Comparison of ENCODE assay signal across 10 mouse cellular contexts in the genomic region with DNA sequence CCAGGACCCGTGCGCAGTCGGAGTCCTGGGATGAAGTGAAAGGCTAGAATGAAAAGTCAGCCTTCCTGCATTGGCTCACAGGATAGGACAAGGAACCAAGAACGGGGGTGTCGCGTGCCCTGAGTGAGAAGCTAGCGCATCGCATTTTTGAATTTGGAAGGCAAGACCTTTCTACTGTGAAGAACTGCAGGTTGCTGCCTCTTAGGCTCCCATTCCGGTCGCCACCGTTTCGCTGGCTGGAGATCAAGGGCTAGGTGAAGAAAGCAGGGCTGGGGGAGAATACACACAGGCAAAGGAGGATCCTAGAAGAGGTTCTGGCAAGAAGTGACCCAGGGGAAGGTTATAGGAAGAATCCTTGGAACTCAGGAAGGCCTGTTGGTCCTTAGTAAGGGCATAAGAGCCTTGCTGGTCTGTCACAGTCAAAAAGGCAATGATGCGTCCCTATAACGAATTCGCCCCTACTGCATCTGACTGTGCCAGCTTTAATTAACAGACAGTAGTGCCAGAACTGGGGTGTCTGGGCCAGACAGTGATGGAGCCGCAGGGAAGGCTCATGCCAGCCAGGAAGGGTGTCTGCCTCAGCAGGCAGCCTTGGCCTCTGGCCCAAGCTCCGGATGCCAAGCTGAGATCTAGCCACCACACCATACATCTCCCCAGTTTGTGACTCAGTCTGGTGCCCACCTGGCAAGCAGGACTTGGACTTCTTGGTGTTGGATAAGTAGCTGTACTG. TPM values are rescaled to one million over a fixed set of nuclear protein-coding genes. Genes with fewer than 3 reads are reported as not detected.
DNase-seq lines count a peak whose midpoint lies in the region; ATAC-seq and TF ChIP-seq lines count a peak whose summit lies in the region.
"Had no signal": no experiment of that assay in that cellular context is flagged by ENCODE, and none has a peak within 500 bp of the region (broad histone marks: within the 10 kb centered on the region; RNA-seq: fewer than 3 reads in every experiment).

No protein-coding gene starts in this region.

- H3K4me2 ChIP-seq in heart, embryonic 15.5 days, result no peak overlapping the region
- H3K4me2 ChIP-seq in forebrain, embryonic 12.5 days, result peak overlapping the region; percentile 52; the same call in 1 of the 2 replicates
- H3K4me2 ChIP-seq in limb, embryonic 13.5 days (replicated peaks), result peak overlapping the region; percentile 55
- H3K4me2 ChIP-seq in liver, embryonic 12.5 days, result no peak overlapping the region

- no peak for TF ChIP-seq CTCF in brain, embryonic 14.5 days (IDR thresholded peaks at IDR 0.05; ENCODE audit: borderline replicate concordance, extremely low read depth, insufficient read depth, insufficient read length)

- H3K27ac ChIP-seq in heart, embryonic 15.5 days, result no peak overlapping the region
- no peak overlapping the region for H3K27ac ChIP-seq in forebrain, embryonic 12.5 days
- no peak overlapping the region for H3K27ac ChIP-seq in limb, embryonic 13.5 days
- no peak overlapping the region for H3K27ac ChIP-seq in liver, embryonic 12.5 days

- H3K36me3 ChIP-seq in heart, embryonic 15.5 days, result no peaks in the 10 kb centered on the region
- H3K36me3 ChIP-seq in forebrain, embryonic 12.5 days (replicated peaks), result no peaks in the 10 kb centered on the region
- H3K36me3 ChIP-seq in limb, embryonic 13.5 days, result no peaks in the 10 kb centered on the region
- no peaks in the 10 kb centered on the region for H3K36me3 ChIP-seq in liver, embryonic 12.5 days

- no peak for DNase-seq in heart, postnatal 36 days
- DNase-seq in brain, embryonic 14.5 days (ENCODE audit: low read depth), result peak; percentile 71
- DNase-seq in adrenal gland, adult (ENCODE audit: inconsistent age in 2 of 2, low spot score in 1 of 2), result no peak
- no peak for DNase-seq in adrenal gland, postnatal 36 days
- DNase-seq: lung, adult 2 months; thymus, adult 18-20 months had no signal

- H3K9ac ChIP-seq in heart, embryonic 15.5 days, result no peak overlapping the region
- no peak overlapping the region for H3K9ac ChIP-seq in forebrain, embryonic 12.5 days
- H3K9ac ChIP-seq in limb, embryonic 13.5 days, result no peak overlapping the region
- H3K9ac ChIP-seq in liver, embryonic 12.5 days, result no peak overlapping the region

- ATAC-seq in heart, embryonic 15.5 days (replicated peaks; ENCODE audit: insufficient number of reproducible peaks, insufficient read depth, low FRiP score, low read depth), result no peak
- ATAC-seq in forebrain, embryonic 12.5 days (ENCODE audit: low FRiP score), result no peak
- ATAC-seq in limb, embryonic 13.5 days (ENCODE audit: low FRiP score, low read depth), result no peak
- ATAC-seq in liver, embryonic 12.5 days, result no peak

- peak overlapping the region; percentile 26; the same call in 1 of the 2 replicates for H3K4me3 ChIP-seq in heart, embryonic 15.5 days
- peak overlapping the region; percentile 32 for H3K4me3 ChIP-seq in forebrain, embryonic 12.5 days (replicated peaks)
- H3K4me3 ChIP-seq in limb, embryonic 13.5 days, result no peak overlapping the region
- no peak overlapping the region for H3K4me3 ChIP-seq in liver, embryonic 12.5 days

- H3K4me1 ChIP-seq in heart, embryonic 15.5 days (replicated peaks), result peaks cover 15% of the 10 kb centered on the region
- peaks cover 18% of the 10 kb centered on the region for H3K4me1 ChIP-seq in forebrain, embryonic 12.5 days
- peaks cover 11% of the 10 kb centered on the region for H3K4me1 ChIP-seq in limb, embryonic 13.5 days
- peaks cover 11% of the 10 kb centered on the region for H3K4me1 ChIP-seq in liver, embryonic 12.5 days

- intact Hi-C loops in heart, postnatal 36 days (cut with DNase I), result no loop called here

- no peak for TF ChIP-seq POLR2A in brain, embryonic 14.5 days (IDR thresholded peaks at IDR 0.05; ENCODE audit: borderline replicate concordance, extremely low read depth, insufficient read depth, insufficient read length, poor library complexity, severe bottlenecking)

- WGBS in heart, embryonic 15.5 days, result 26% methylated on average over 17 of the region's 17 CpGs
- WGBS in forebrain, embryonic 12.5 days, result 17% methylated on average over 17 of the region's 17 CpGs
- WGBS in limb, embryonic 13.5 days, result 24% methylated on average over 17 of the region's 17 CpGs
- WGBS in liver, embryonic 12.5 days (ENCODE audit: insufficient replicate concordance), result 28% methylated on average over 17 of the region's 17 CpGs

- H3K27me3 ChIP-seq in heart, embryonic 15.5 days, result peaks cover 90% of the 10 kb centered on the region
- H3K27me3 ChIP-seq in forebrain, embryonic 12.5 days, result peaks cover 94% of the 10 kb centered on the region
- peaks cover 94% of the 10 kb centered on the region for H3K27me3 ChIP-seq in limb, embryonic 13.5 days
- H3K27me3 ChIP-seq in liver, embryonic 12.5 days (replicated peaks), result peaks cover 94% of the 10 kb centered on the region

- H3K9me3 ChIP-seq in heart, embryonic 15.5 days (replicated peaks), result no peaks in the 10 kb centered on the region
- no peaks in the 10 kb centered on the region for H3K9me3 ChIP-seq in forebrain, embryonic 12.5 days
- no peaks in the 10 kb centered on the region for H3K9me3 ChIP-seq in limb, embryonic 13.5 days
- H3K9me3 ChIP-seq in liver, embryonic 12.5 days (replicated peaks), result no peaks in the 10 kb centered on the region

RNA-seq across cellular contexts. Expression of gene Grid2ip, which starts 13.4 kb away (rescaled TPM):
- 0.06 TPM in 1 of 2 replicates, not detected in the other for polyA plus RNA-seq in heart, embryonic 15.5 days (2015; fragmentation: Nextera tagmentation; extraction: Ambion mirVana)
- total RNA-seq in heart, postnatal 36 days (2021), result not detected
- polyA plus RNA-seq in brain, embryonic 14.5 days (2012; rRNA removed), result 1.4 and 1.9 TPM in 2 replicates
- polyA plus RNA-seq in forebrain, embryonic 12.5 days (2016; fragmentation: Nextera tagmentation; extraction: Ambion mirVana), result 0.38 and 0.41 TPM in 2 replicates
- 0.68 and 0.78 TPM in 2 replicates for polyA plus RNA-seq in limb, embryonic 13.5 days (2015; fragmentation: Nextera tagmentation; extraction: Ambion mirVana)
- under 1 TPM; 0.20 to 0.30 TPM for total RNA-seq in adrenal gland, postnatal 36 days (2021)
- 0.04 TPM in 1 of 2 replicates, not detected in the other for polyA plus RNA-seq in liver, embryonic 12.5 days (2016; fragmentation: Nextera tagmentation; extraction: Ambion mirVana)

RNA-seq across cellular contexts. Expression of gene Kdelr2, which starts 33.1 kb away (rescaled TPM):
- polyA plus RNA-seq in heart, embryonic 15.5 days (2015; fragmentation: Nextera tagmentation; extraction: Ambion mirVana), result 217 and 221 TPM in 2 replicates
- 10 to 100 TPM; 50.0 to 53.8 TPM for total RNA-seq in heart, postnatal 36 days (2021)
- polyA plus RNA-seq in brain, embryonic 14.5 days (2012; rRNA removed), result 58.0 and 68.0 TPM in 2 replicates
- polyA plus RNA-seq in forebrain, embryonic 12.5 days (2016; fragmentation: Nextera tagmentation; extraction: Ambion mirVana), result 169 and 173 TPM in 2 replicates
- 433 and 435 TPM in 2 replicates for polyA plus RNA-seq in limb, embryonic 13.5 days (2015; fragmentation: Nextera tagmentation; extraction: Ambion mirVana)
- total RNA-seq in adrenal gland, postnatal 36 days (2021), result 100 to 1,000 TPM; 114 to 116 TPM
- polyA plus RNA-seq in liver, embryonic 12.5 days (2016; fragmentation: Nextera tagmentation; extraction: Ambion mirVana), result 171 and 174 TPM in 2 replicates

RNA-seq across cellular contexts. Expression of gene Zdhhc4, which starts 41.5 kb away (rescaled TPM):
- polyA plus RNA-seq in heart, embryonic 15.5 days (2015; fragmentation: Nextera tagmentation; extraction: Ambion mirVana), result 49.8 and 56.0 TPM in 2 replicates
- total RNA-seq in heart, postnatal 36 days (2021), result 10 to 100 TPM; 24.0 to 29.4 TPM
- polyA plus RNA-seq in brain, embryonic 14.5 days (2012; rRNA removed), result 70.3 and 76.3 TPM in 2 replicates
- polyA plus RNA-seq in forebrain, embryonic 12.5 days (2016; fragmentation: Nextera tagmentation; extraction: Ambion mirVana), result 73.8 and 78.2 TPM in 2 replicates
- polyA plus RNA-seq in limb, embryonic 13.5 days (2015; fragmentation: Nextera tagmentation; extraction: Ambion mirVana), result 84.4 and 94.9 TPM in 2 replicates
- 10 to 100 TPM; 54.7 to 60.4 TPM for total RNA-seq in adrenal gland, postnatal 36 days (2021)
- 41.9 and 42.9 TPM in 2 replicates for polyA plus RNA-seq in liver, embryonic 12.5 days (2016; fragmentation: Nextera tagmentation; extraction: Ambion mirVana)

RNA-seq across cellular contexts. Expression of gene E130309D02Rik, which starts 55.4 kb away (rescaled TPM):
- 18.7 and 25.7 TPM in 2 replicates for polyA plus RNA-seq in heart, embryonic 15.5 days (2015; fragmentation: Nextera tagmentation; extraction: Ambion mirVana)
- total RNA-seq in heart, postnatal 36 days (2021), result 10 to 100 TPM; 15.4 to 15.8 TPM
- polyA plus RNA-seq in brain, embryonic 14.5 days (2012; rRNA removed), result 33.1 and 33.9 TPM in 2 replicates
- polyA plus RNA-seq in forebrain, embryonic 12.5 days (2016; fragmentation: Nextera tagmentation; extraction: Ambion mirVana), result 60.4 and 61.5 TPM in 2 replicates
- 37.8 and 37.9 TPM in 2 replicates for polyA plus RNA-seq in limb, embryonic 13.5 days (2015; fragmentation: Nextera tagmentation; extraction: Ambion mirVana)
- total RNA-seq in adrenal gland, postnatal 36 days (2021), result 10 to 100 TPM; 24.2 to 33.2 TPM
- 43.6 and 44.8 TPM in 2 replicates for polyA plus RNA-seq in liver, embryonic 12.5 days (2016; fragmentation: Nextera tagmentation; extraction: Ambion mirVana)

Comparison
In these comparisons a context has a peak if more than half of its experiments do, and no peak if none do; other contexts are left out.
1. H3K4me2 ChIP-seq: peak in forebrain, embryonic 12.5 days (single experiment) and limb, embryonic 13.5 days (single experiment); none in heart, embryonic 15.5 days (single experiment) and liver, embryonic 12.5 days (single experiment).
2. H3K4me3 ChIP-seq: peak in heart, embryonic 15.5 days (single experiment) and forebrain, embryonic 12.5 days (single experiment); none in limb, embryonic 13.5 days (single experiment) and liver, embryonic 12.5 days (single experiment).